Mouse (Mus musculus) T-cell, adult 2 months (primary cell): ENCODE measurements around the gene Tas2r138.
"Not testable (repeated sequence)": the region's sequence is repeated elsewhere in the genome, so short reads cannot be mapped to it uniquely, and the experiment has no call there.

ENCODE experiments used
- DNase-seq: peaks from one replicate; pipeline ENCODE4 v3.0.0; 2022; ENCODE audit warnings: low spot score

Tas2r138 gene

DNA sequence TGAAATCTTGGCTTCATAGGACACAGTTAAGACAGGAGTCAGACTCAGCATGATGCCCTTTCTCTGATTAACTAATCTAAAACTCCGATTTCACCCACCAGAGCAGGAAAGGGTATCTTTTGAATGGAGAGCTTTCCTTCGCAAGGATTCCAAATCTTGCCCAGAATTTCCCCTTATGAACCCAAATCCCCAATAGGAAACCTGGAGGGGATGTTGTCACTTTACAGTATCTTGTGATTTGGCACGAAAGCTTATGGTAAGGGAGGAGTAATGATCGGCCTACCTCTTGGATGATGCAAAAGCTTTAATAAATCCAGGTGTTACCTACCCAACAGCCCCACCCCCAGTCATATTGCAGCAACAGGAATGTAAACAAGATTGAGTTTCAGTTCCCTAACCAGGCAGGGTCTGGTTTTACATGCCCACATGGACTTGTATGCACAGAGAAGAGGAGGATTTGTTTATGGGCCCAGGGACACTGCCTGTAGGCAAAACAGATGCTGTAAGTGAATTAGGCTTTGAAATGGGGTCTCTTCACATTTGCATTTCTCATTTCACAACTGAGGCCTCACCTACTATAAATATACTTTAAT, at the start of gene Tas2r138:
Gene Tas2r138 (minus strand): TSS at position 51 of the 593 bp plus-strand sequence.
- no peak for DNase-seq

DNA sequence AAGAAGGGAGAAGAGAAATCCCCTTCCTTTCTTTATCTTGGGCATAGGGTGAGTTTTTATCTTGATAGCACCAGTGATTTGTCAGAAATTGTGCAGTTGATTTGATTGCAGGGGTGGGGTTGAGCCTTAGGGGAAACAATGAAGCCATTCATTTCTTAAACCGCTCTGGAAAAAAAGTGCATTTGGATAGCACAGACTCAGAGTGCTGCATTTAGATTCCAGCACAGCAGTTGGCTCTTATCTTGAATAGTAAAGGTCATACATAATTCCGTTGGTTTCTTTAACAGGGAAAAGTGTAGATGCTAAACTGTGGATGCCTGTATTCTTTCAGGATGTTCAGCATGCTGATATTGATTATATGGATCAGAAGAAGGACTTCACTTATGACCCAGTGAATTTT, 47.8 kb upstream of the Tas2r138 start:
- no peak for DNase-seq

DNA sequence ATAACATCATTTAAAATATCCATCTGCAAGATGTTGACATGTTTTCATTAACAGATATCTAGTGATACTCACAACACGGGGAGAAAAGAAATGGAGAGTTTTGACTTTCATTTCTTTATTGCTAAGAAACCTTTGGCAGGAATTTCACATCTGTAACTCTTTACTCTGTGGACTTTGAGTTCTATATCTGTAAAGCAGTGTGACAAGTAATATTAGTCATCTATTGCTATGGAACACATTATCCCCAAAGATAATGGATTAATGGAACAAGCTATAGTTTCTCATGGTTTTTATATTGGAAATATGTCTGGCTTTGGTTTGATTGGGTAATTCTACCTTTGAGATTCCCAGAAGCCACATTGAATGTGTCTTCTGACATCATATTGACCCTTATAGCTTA, 37.8 kb upstream of the Tas2r138 start:
- DNase-seq = no peak

DNA sequence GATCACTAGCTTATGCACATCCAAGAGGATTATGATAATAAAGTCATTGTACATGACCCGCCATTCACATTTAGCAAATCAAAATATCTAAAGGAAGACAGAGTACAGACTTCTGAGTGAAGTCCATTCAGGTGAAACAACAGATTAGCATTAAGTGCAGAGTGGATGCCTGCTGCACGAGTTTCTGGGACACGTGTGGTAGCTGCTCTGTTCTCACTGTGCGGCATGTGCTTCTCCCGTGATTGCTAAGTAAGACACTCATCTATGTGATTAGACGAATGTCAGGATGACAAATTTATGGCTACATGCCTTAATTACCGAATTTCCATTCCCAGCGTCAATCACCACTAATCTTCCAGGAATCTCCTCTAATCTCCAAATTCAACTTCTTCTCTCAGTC, 32.6 kb upstream of the Tas2r138 start:
- no peak for DNase-seq

DNA sequence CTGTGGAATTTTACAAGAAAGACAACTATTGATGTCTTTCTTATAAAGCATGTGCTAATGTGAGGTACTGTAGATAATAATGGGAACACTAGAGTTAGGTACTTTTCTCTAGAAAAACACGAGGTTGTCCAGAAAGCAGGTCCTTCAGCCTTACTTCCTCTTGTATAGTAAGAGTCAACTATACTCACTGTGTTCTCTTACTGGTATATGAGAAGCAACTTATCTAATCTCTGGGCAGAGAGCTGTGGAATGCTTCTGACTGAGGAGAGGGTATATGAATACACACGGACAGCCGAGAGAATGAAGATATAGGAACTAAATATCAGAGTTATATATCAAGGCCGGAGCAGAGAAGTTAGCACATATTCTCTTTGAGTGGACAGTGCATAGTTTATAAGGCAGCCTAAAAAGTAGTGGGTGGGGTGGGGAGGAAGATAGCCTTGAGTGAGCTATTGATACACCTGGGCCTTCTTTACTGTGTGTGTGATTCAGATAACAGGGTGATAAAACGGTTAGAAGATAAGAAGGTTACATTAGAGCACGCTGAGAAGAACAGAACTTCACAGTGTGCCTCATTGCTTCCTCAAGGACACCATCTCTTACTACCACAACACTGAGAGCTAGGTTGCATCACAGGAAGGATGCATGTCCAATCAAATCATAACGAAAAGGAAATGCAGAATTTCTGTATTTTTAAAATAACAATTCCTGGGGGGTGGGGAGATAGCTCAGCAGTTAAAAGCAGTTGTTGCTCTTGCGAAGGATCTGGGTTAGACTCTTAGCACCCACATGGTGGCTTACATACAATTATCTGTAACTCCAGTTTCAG, 27.8 kb upstream of the Tas2r138 start:
- DNase-seq = no peak

DNA sequence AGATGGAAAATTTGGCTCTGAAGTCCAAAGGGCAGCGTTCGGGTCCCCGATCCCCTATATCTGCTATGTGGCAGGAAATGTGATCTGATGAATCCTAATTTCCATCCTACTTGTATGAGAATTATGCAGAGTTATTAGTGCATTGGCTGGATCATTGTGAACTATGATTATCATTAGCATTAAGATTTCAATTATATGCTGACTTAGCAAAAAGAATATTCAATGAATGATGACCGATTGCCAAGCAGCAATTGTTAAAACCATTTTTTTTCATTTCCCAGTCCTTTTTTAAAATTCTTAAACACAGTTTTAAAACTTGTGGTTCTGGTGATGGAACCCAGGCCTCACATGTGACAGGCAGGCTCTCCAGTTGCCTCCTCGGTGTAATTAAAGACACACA, 24.6 kb upstream of the Tas2r138 start:
- DNase-seq = no peak

DNA sequence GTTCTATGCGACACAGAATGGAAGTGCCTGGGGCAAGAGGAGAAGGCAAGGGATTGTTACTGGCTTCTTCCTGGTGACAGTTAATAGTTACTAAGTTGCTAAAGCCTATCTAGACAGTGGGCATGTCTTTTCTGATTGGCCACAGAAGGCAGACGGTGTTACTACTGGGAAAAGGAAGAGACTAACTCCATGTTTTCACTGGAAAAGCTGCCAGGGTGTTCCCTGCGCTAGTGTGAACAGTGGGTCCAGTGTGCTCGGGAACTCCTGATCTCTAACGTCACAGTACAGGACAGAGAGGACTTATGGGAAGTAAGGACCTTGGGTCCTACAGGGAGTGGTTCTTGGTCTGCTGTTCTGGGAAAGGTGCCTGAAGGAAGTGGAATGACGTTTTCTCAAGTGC, 22.4 kb upstream of the Tas2r138 start:
- no peak for DNase-seq

DNA sequence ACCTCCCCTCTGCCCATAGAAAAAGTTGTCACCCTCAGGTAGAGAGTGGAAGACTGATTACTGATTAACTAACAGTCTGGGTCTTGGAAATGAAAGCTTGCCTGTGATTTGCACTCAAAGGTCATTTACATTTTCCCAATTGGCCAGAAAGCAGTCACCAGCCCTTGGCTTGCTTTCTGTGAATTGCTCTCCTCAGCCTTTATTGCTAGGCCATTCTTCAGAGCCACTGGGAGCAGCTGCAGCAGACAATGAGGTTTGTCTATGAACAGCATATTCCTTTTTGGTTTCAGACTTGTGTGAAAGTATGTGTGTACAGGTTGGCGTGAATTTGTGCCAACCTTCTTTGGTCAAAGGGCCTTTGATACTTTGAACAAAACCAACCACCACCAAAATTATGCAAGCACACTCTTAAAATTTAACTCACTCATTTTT, 21.5 kb upstream of the Tas2r138 start:
- DNase-seq = no peak

DNA sequence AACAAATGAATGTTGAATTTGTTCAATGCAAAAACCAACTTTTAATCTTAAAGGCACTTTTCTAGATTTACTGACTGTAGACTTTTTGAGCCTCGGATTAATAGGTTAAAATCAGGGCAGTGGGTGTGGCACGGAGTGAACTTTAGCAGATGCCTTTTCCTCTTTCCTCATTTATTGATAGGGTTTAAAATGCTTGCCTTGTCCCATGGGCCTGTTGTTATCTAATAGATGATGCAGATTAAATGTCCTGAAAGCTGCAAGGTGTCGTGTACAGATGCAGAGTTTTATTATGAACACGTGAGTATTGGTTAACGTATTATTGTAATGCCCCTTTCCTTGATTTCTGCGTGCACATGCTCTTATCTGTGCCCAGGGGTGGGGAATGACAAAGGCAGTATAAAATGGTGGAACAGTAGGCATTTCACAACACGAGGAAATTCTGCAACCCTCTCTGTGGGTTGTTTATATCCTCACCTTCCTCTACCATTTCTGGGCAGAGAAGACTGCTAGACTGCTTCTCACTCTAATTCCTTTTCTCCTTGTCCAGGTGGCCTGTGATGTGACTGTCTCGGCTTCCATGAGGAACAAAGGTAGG, 15.4 kb upstream of the Tas2r138 start, which contains the start of gene Mgam:
Gene Mgam (plus strand): TSS at position 426 of the 595 bp plus-strand sequence.
- no peak for DNase-seq

DNA sequence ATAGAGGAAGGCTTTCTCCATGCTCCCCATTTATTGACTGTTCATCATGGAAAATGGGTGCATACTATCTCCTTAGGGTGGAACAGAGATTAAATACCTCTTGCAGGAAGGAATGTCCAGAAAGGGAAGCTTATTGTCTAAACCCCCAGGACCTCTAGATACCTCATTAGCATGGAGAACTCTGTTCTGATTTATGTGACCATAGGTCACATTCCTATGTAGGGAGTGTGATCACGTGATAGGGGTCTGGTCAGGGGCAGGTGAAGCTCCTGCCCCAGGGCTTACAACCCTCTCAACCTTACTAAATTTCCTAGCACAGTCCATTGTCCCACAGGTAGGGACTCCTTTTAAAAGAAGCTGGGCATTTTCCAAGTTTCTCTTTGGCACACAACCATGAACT, 13.0 kb upstream of the Tas2r138 start:
- DNase-seq = no peak

DNA sequence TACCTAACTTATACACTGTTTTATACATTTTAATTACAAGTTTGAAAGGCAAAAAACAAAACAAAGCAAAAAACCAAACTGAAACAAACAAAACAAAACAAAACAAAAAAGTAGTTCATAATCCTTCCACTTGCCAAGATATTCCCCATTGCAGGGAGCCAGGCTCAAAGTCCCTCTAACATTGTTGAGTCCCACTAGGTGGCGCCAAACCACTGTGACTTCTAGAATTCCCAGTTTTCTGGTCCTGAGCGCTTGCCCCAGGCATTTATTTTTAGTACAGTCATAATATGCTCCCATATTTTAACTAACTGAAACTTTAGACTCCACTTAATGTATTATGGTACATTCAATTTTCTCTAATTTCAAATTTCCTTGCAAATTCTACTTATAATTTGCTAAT, 4.9 kb upstream of the Tas2r138 start:
- no peak for DNase-seq

DNA sequence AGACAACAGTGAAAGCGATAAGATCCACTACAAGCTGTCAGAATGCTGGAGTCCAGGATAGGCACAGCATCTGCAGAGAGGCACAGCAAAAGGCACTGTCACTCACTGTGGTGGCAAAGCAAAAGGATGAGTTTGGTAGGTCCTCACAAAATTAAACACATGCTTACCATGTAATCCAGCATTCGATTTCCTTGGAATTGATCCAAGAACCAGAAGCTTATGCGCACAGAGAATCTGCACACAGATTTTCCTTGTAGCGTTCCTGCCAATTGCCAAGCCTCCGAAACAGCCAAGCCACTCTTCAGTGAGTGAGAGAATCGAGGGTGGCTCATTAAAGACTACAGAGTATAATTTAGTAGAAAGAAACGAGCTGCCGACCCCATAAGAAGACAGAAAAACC, 2.9 kb downstream of the Tas2r138 start:
- no peak for DNase-seq

DNA sequence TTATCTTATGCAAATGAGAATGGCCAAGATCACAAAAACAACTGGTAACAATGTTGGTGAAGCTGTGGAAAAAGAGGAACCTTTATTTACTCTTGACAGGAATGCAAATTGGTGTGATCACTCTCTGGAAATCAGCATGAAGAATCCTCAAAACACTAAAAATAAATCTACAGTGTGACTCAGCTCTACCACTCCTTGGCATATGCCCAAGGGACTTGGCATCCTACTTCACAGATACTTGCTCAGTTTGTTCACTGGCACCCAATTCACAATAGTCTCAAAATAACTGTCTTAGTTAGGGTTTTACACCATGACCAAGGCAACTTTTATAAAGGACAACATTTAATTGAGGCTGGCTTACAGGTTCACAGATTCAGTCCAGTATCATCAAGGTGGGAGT, 5.7 kb downstream of the Tas2r138 start:
- no peak for DNase-seq

DNA sequence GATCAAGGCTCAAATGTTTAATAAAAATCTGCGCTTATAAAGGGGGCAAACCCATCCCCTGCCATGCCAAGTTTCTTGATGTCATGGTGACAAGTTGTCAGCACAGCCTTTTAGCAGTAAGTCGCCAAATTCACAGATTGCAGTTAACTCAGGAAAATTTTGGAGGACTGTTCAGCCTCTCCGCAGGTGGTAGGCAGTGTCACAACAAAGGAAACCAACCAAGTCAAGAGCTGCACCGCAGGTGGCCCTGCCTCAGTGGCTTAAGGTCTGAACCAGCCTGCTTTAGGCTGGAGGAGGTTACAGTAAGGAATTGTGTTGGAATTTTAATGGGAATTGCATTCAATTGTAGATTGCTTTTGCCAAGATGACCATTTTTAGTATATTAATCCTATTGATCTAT, 14.6 kb downstream of the Tas2r138 start:
- not testable (repeated sequence) for DNase-seq

DNA sequence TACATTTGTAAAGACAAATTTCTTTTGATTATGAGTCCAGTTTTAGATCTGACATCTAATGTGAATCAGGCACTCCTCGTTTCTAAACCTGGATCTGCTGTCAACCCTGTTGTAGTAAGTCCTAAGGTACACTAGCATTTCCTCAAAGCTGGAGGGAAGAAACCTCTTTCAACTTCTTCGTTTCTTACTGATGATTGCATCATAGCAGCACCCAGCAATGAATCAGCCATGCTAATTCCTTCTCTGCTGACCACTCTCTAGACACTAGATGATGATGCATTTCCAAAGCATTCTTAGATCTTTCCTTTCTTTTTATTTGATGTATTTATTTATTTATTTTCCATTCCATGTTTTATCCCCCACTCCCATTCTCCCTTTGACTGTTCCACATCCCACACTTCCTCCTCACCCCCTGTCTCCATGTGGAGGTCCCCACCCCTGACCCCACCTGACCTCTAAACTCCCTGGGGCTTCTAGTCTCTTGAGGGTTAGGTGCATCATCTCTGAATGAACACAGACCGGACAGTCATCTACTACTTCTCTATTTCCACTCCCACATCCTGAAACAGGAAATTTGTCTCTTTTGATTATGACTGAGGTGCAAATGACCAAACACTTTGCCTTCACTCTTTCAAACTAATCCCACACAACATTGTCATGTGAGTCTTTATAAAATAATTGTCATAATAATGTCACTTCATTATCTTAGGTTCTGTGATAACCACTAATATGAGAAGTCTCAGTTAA, 18.1 kb downstream of the Tas2r138 start:
- DNase-seq = no peak

DNA sequence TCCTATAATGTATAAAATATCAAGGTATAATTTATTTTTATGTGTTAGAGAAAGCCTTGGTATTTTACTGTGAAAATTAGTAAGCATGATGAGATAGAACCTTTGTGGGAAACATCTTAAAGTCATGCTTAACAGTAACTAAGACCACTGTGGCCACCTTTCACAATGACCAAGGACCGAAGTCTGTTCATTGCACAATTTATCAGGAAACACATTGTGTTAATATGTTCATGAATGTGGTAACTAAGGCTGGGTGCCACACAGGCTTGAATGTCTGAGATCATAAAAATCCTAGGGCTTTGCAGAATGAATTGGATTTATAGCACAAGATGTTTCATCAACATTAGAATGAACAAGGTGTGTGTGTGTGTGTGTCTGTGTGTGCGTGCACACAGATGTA, 24.8 kb downstream of the Tas2r138 start:
- DNase-seq = no peak

DNA sequence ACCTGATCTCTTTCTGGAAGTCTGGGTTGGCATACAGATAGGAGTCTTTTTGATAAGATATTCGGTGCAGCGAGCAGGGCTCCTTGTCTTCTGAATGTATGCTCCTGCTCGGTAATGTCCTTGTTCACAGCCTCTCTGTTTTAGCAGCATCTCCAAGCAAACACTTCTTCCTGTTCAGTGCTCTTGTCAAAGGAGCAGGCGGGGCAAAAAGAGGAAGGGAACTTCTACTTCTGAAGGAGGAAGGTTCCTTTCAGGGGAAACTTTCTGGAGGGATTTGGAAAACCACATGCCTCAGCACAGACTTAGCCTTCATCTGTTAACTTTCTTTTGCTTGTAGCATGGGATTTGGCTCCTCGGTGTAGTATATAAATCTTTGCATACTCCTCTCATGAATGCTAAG, 27.5 kb downstream of the Tas2r138 start, which contains the start of gene Clec5a:
Gene Clec5a (minus strand): TSS at position 177 of the 400 bp plus-strand sequence.
- DNase-seq = no peak

DNA sequence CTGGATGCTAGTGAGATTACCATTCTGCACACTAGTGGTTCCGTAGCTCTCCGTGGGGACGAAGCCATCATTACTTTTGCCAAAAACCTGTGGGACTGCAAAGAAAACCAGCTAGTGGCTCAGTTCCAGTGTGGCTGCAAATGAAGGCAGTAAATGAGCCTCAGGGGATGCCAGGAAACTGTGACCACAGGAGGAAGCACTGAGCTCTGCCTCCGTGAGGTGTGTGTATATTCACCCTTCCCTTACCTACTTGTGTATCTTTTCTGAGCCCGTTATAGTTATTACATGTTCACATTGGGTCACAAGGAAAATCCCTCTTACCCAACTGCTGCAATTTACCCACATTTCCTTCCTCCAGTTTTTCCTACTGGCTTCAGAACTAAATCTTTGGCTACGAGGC, 28.8 kb downstream of the Tas2r138 start:
- no peak for DNase-seq

DNA sequence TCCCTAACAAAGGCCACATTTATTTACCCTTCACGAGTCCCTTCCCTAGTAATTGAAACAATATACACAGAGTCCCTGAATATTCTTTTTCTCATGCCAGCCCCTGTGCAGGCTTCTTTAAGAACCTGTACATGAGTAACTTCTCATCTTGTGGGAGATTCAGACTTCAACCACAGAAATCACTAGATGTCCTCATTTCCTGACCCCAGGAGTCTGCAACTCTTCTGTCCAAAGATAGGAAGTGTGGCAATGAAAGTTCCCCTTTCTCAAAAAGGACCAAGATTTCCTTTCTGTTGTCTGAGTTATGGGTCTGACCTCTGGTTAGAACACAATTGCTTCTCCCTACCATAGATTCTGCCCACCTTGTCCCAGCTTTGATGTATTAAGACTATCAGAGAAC, 36.8 kb downstream of the Tas2r138 start:
- no peak for DNase-seq

DNA sequence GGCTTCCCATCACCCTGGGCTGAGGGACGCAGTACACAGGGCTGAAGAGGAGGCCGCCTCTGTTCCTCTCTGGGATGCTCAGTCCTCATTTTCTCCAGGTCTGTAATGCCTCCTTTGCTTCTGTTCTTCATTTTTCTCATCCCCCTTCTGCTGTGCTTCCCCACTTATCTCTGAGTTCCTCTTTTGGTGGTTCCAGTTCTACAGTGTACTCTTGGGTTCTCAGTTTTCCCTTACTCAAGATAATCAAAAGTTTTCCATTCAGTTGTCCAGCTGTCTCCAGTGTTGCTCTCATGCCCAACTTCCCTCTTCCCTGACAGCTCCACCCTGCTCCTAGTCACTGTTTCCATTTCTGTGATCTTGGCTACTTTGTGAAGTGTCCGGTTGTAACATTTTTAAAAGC, 39.5 kb downstream of the Tas2r138 start:
- DNase-seq = no peak

DNA sequence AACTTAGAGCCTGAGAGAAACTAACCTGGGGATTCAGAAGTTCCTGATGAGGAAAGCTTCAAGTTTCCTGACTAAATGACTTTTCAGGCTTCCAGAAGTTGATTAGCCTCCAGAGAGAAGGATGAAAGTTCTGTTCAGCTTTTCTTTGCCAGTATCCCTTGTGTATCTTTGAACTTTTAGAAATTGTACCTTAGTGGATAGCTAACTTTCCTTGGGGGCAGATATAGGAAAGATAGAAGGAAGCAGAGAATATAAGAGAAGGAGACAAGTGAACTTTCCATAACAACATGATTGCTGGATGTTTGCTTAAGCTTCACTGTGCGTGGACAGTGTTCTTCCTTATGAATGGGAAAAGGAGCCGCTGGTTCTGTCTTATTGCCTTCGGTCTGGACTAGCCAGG, 43.9 kb downstream of the Tas2r138 start, which contains the start of gene Olfr460:
Gene Olfr460 (plus strand): TSS at position 301 of the 400 bp plus-strand sequence.
- no peak for DNase-seq
